Mouse (Mus musculus): ENCODE measurements around the gene Add3. TPM values are rescaled to one million over a fixed set of nuclear protein-coding genes. Genes with fewer than 3 reads are reported as not detected.

Add3 gene
- polyA plus RNA-seq, 1 experiment from 2014 or later: 98.7 TPM

DNA sequence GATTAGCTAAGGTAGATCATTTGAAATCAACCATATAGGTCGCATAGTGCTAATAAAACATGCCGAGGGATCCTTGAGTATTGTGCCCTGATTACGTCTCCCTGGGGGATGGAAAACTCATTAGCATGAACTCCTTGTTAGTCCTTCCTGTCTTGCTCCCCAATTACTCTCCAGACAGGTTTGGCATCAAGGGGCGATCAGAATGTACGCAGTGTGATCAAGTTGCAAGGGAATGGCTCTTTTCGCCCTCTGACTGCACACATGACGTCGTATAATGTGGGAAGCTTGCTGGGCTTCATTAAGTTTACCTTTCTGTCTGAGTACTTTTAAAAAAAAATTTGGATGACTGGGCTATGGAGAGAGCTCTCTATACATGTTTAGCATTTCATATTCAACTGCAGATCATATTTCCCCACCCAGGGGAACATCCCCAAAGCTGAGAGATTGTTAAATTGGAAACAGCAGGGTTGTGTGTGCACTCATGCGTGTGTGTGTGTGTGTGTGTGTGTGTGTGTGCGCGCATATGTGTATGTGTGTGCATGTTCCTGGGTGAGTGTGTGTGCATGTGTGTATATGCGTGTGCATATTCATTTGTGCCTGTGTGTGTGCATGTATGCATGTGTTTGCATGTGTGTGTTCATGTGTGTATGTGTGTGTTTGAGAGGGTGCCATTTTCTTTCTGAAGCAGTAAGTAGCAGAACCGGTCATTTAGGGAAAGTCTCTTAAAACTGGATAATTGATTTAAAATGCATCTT is 3.7 kb upstream of the Add3 start:
- Histone ChIP-seq H3K9ac (no peak overlapping the region), H3K4me1 (peaks cover 18% of the 10 kb centered on the region), H3K36me3 (no peaks in the 10 kb centered on the region), H3K4me3 (no peak overlapping the region), H3K27me3 (no peaks in the 10 kb centered on the region), H3K4me2 (no peak overlapping the region), H3K27ac (no peak overlapping the region), H3K9me3 (no peaks in the 10 kb centered on the region)
- ATAC-seq (ENCODE audit: insufficient number of reproducible peaks, low FRiP score, low TSS enrichment, low read depth): no peak
- 48% methylated on average over 13 of the region's 13 CpGs for WGBS

DNA sequence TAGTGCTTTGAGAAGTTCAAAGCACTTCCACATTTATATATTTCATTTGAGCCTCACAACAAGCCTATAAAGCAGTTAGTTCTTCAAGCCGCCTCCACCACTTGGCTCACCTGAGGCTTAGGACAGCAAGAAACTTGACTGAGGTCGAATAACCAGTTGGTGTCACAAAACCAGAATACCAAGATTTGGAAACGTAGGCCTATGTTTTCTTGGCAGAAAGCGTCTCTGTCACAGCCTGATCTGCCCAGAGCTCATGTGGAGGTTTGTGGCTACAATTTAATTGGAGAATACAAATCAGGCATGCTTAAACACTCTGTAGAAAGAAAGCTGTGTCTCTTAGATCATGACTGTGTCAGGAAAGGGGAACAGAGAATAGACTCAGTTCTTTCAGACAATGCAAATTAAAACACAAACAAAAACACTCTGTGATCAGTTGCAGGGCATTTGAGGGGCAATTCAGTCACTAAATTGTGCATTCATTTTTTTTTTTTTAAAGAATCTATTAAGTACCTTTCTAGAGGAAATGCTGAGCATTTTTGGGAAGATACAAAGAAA is 3.0 kb upstream of the Add3 start:
- Histone ChIP-seq H3K9me3 (no peaks in the 10 kb centered on the region), H3K36me3 (no peaks in the 10 kb centered on the region), H3K27me3 (no peaks in the 10 kb centered on the region), H3K9ac (no peak overlapping the region), H3K27ac (peak overlapping the region; percentile 58), H3K4me1 (peaks cover 22% of the 10 kb centered on the region), H3K4me2 (no peak overlapping the region), H3K4me3 (no peak overlapping the region)
- WGBS: 26% methylated on average over 4 of the region's 4 CpGs
- no peak for ATAC-seq (ENCODE audit: insufficient number of reproducible peaks, low FRiP score, low TSS enrichment, low read depth)

DNA sequence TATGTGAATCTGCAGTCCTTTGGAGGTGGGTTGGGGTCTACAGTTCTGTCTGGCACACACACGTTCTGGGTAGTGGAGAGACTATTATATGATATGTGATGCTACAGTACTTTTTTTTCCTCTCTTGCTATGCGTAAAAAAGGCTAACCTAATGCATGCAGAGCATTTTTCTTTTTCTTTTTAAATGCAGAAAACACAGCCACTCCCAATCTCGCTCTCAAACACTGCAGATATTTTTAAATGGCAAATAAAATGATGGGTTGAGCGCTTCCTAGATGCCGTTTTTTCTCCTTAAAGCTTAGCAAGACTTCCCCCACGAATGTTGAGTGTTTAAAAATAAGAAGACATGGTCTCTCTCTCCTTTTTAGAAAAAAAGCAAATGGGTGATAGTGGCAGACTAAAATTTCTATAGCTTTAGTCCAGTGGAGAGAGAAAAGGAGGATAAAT is 584 bp downstream of the Add3 start:
- Histone ChIP-seq H3K9ac (peak overlapping the region; percentile 58), H3K27me3 (no peaks in the 10 kb centered on the region), H3K9me3 (no peaks in the 10 kb centered on the region), H3K4me3 (peak overlapping the region; percentile 71), H3K36me3 (no peaks in the 10 kb centered on the region), H3K27ac (peak overlapping the region; percentile 93), H3K4me2 (peak overlapping the region; percentile 82), H3K4me1 (peaks cover 35% of the 10 kb centered on the region)
- ATAC-seq (ENCODE audit: insufficient number of reproducible peaks, low FRiP score, low TSS enrichment, low read depth): no peak
- WGBS: 4% methylated on average over 6 of the region's 6 CpGs

DNA sequence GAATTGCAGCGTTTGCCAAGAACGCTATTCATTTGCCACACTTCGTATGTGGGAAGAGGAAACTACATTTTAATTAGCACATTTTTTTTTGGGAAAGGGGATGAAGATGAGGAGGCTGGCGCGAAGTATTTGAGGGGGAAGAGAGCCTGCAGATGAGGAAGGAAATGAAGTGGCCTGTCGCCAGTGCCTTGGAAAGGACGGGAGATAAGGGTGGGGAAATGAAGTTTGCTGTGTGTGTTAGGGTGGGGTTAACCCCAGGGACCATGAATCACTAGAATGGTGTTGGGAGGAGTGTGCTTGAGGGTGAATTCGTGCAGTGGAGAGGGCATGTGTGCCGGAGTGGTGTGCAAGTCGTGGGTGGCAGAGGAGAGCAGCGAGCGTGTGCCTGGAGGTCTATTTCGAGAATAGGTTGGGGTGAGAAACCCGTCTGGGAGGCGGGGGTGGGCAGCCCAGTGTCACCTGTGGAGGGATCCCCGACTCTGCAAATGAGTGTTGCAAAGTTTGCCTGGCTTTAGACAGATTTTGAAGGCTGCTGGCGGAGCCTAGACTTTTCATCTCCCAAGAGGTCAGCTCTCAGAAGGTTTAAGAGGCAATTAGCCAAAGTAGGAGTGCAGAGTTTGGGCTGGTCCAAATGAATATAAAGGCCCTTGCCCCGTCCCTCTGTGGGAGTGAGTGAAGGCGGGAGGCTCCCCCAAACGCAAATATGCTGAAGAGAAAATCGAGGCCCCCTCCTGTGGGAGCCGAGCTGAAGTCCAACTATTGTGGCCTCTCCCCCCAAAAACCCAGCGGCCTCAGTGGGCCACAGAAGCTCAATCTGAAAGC is 1.2 kb downstream of the Add3 start:
- 5% methylated on average over 23 of the region's 23 CpGs for WGBS
- H3K4me2 ChIP-seq: peak overlapping the region; percentile 82
- H3K9me3 ChIP-seq: no peaks in the 10 kb centered on the region
- H3K4me3 ChIP-seq: peak overlapping the region; percentile 71
- H3K9ac ChIP-seq: peak overlapping the region; percentile 66
- no peaks in the 10 kb centered on the region for H3K27me3 ChIP-seq
- H3K4me1 ChIP-seq: peaks cover 29% of the 10 kb centered on the region
- no peaks in the 10 kb centered on the region for H3K36me3 ChIP-seq
- peak overlapping the region; percentile 93 for H3K27ac ChIP-seq
- 0 out of 2 replicates have a peak, but pooled peaks have one; percentile 0 for ATAC-seq (ENCODE audit: insufficient number of reproducible peaks, low FRiP score, low TSS enrichment, low read depth)

DNA sequence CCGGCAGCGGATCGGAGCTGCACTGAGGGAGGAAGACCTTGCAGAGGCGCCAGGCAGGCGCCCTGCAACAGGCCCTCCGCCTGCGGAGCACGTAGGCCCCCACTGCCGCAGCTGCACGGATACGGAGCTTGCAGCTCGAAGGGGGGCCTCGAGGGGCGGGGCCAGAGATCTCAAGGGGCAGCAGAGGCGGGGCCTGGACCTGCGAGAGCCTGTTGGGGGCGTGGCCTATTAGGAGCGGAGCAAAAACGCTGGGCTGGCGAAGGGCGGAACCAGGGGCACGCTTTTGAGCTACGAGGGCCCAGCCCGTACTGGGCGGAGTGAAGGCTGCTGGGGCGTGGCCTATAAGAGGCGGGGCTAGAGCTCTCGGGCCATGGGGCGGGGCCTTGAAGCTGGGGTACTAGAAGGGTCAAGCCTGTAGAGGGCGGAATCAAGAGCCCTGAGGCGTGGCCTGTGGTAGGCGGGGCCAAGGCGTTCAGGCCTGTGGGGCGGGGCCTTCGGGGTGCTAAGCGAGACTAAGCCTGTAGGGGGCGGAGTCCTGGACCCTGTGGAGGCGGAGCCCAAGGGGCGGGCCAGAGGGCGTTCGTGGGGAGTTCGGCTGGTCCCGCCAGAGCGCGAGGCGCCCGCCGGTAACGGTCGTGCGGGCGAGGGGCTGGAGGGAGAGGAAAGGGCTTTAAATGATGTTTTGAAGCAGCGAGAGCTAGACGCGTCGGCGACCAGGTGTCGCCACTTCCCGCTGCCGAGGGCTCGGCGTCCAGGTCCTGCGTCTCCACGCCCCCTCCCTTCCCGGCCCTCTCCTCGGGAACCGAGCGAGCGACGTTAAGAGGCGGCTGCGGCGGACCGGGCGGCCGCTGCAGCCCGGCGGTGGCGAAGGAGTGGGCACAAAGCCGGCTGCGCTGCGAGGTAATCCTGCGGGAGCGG is 2.2 kb downstream of the Add3 start:
- H3K4me2 ChIP-seq: peak overlapping the region; percentile 82
- peaks cover 26% of the 10 kb centered on the region for H3K4me1 ChIP-seq
- peak; percentile 98 for ATAC-seq (ENCODE audit: insufficient number of reproducible peaks, low FRiP score, low TSS enrichment, low read depth)
- H3K4me3 ChIP-seq: peak overlapping the region; percentile 71
- H3K9me3 ChIP-seq: no peaks in the 10 kb centered on the region
- peak overlapping the region; percentile 93 for H3K27ac ChIP-seq
- no peaks in the 10 kb centered on the region for H3K27me3 ChIP-seq
- under 1% methylated on average over 79 of the region's 84 CpGs for WGBS
- no peaks in the 10 kb centered on the region for H3K36me3 ChIP-seq
- peak overlapping the region; percentile 67 for H3K9ac ChIP-seq

DNA sequence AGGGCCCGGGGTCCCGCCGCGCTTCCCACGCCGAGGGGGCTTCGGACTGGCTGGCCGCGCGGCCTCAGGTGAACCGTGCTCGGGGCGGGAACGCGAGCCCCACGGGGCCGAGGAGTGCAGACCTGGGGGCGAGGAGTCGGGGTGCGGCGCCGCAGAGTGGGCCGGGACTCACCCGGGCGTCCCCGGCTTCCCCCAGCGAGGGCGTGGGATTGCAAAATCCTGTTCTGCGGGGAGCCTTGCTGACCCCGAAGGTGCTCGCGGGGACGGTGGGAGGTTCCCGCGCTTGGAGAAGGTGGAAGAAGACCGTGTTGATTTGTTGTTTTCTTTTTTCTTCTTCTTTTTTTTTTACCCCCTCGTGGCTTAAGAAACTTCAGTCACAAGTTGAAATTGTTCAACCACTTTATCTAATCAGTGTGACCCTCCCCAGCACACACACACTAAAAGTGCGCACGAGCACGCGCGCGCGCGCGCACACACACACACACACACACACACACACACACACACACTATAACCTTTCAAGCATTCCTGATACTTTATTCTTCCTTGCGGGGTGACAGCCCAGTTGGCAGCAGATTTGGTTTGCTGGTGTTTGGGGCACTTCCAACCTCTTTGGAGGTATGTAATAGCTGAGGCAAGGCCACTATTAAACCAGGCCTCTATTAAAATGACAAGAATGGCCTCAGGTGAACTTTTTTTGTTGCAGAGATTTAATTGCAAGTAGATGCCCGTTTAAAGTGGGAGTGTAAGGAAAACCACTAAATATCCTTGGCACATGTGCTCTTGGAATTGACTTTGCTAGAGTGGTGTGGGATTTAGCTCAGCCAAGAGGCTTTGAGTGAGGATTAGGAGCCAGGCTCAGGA is 3.1 kb downstream of the Add3 start:
- peak overlapping the region; percentile 67 for H3K9ac ChIP-seq
- H3K4me3 ChIP-seq: peak overlapping the region; percentile 71
- H3K27me3 ChIP-seq: no peaks in the 10 kb centered on the region
- peak overlapping the region; percentile 87 for H3K27ac ChIP-seq
- no peak for ATAC-seq (ENCODE audit: insufficient number of reproducible peaks, low FRiP score, low TSS enrichment, low read depth)
- no peaks in the 10 kb centered on the region for H3K36me3 ChIP-seq
- peak overlapping the region; percentile 58 for H3K4me2 ChIP-seq
- H3K4me1 ChIP-seq: peaks cover 26% of the 10 kb centered on the region
- H3K9me3 ChIP-seq: no peaks in the 10 kb centered on the region
- under 1% methylated on average over 48 of the region's 48 CpGs for WGBS

DNA sequence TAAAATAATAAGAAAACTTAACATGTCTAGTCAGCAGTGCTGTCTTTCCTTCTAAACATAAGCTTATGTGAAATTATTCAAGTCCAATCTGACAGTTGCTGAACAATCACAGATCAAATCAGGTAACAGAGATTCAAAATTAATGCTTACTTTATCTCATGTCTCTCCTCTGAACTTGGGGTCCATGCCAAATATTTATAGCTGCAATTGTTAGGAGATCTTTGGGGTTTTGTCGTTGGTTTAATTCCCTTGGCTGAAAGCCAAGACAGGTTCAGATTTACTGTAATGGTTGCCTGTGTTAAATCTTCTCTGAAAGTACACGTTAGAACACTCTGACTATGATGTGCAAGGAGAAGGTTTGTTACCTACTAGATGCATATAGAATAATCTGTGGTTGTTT is 4.8 kb downstream of the Add3 start:
- Histone ChIP-seq H3K4me1 (peaks cover 26% of the 10 kb centered on the region), H3K4me2 (no peak overlapping the region), H3K4me3 (no peak overlapping the region), H3K9ac (no peak overlapping the region), H3K9me3 (no peaks in the 10 kb centered on the region), H3K36me3 (no peaks in the 10 kb centered on the region), H3K27me3 (no peaks in the 10 kb centered on the region), H3K27ac (no peak overlapping the region)
- ATAC-seq (ENCODE audit: insufficient number of reproducible peaks, low FRiP score, low TSS enrichment, low read depth): no peak
- WGBS: 2% methylated on average over 2 of the region's 2 CpGs

DNA sequence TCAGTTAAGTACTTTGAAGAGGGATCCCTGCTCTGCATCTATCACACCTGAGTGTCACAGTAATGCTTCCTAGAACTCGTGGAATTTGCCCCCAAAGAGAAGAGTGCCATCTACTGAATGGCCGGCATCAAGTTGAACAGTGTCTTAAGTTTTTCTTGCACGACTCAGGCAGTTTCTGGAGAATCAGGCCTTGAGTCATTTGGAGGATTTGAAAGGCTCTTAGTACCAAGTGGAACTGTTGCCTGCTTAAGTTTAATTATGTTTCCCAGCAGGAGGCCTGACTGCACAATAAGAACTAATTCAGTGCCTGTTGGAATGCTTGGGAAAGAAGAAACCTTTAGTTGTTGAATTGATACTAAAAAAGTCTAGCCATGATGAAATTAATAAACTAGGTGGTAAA is 9.1 kb downstream of the Add3 start:
- Histone ChIP-seq H3K4me3 (no peak overlapping the region), H3K27ac (no peak overlapping the region), H3K9ac (no peak overlapping the region), H3K4me2 (no peak overlapping the region), H3K4me1 (peaks cover 3% of the 10 kb centered on the region; the same call in 1 of the 2 replicates), H3K36me3 (no peaks in the 10 kb centered on the region), H3K9me3 (no peaks in the 10 kb centered on the region), H3K27me3 (no peaks in the 10 kb centered on the region)
- 28% methylated on average over 3 of the region's 3 CpGs for WGBS
- no peak for ATAC-seq (ENCODE audit: insufficient number of reproducible peaks, low FRiP score, low TSS enrichment, low read depth)

DNA sequence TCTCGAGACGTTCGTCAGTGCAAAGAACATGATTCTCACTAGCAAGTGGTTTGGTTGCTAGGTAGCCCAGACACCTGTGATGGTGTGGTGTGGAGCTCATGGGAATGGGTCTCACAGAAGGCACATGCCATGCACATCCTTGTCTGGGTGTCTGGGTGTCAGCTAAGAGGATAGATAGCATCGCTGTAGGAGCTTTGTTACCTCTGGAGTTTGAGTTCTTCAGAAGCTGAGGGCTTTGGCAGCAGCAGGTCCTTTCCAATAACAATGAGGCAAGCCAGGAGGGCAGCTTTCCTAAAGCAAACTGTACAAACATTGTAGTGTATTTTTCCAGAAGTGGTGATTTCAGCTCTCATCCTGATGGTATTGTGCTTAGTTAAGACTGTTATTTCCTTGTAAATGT is 12.2 kb downstream of the Add3 start:
- no peak overlapping the region for H3K4me2 ChIP-seq
- H3K9me3 ChIP-seq: no peaks in the 10 kb centered on the region
- no peaks in the 10 kb centered on the region for H3K4me1 ChIP-seq
- H3K36me3 ChIP-seq: no peaks in the 10 kb centered on the region
- no peak overlapping the region for H3K4me3 ChIP-seq
- ATAC-seq (ENCODE audit: insufficient number of reproducible peaks, low FRiP score, low TSS enrichment, low read depth): no peak
- H3K9ac ChIP-seq: no peak overlapping the region
- 78% methylated on average over 4 of the region's 4 CpGs for WGBS
- H3K27me3 ChIP-seq: no peaks in the 10 kb centered on the region
- no peak overlapping the region for H3K27ac ChIP-seq

DNA sequence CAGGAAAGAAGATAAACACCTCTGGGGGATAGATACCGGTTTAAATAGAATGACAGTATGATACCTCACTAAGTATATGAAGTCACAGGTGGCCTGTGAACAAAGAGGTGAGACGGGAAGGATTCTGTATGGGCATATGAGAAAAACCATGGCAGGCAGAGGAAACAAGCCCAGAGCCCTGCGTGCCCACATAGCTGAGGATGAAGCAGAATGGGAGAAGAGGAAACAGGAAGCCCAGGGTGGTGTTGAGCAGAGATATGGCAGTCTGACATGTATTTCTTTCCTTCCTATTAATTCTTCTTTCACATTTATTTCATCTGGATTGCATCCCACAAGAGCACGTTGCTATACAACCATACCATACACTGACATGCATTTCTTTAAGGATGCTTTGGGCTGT is 12.9 kb downstream of the Add3 start:
- Histone ChIP-seq H3K9ac (no peak overlapping the region), H3K27me3 (no peaks in the 10 kb centered on the region), H3K27ac (no peak overlapping the region), H3K36me3 (no peaks in the 10 kb centered on the region), H3K4me3 (no peak overlapping the region), H3K4me1 (no peaks in the 10 kb centered on the region), H3K9me3 (no peaks in the 10 kb centered on the region), H3K4me2 (no peak overlapping the region)
- 80% methylated on average over 4 of the region's 4 CpGs for WGBS
- no peak for ATAC-seq (ENCODE audit: insufficient number of reproducible peaks, low FRiP score, low TSS enrichment, low read depth)

Data from limb, embryonic 15.5 days (tissue).